Mouse (Mus musculus): ENCODE measurements around the gene Ralgapa2.

Ralgapa2 gene

GRCm38 (mm10) chr2:146425235-146425634, 86.9 kb downstream of the Ralgapa2 start:
- DNase-seq = no peak

GRCm38 (mm10) chr2:146423710-146424301, 88.3 kb downstream of the Ralgapa2 start:
- no peak for DNase-seq

GRCm38 (mm10) chr2:146423032-146423691, 89.0 kb downstream of the Ralgapa2 start:
- no peak for DNase-seq

GRCm38 (mm10) chr2:146416283-146416682, 95.9 kb downstream of the Ralgapa2 start:
- no peak for DNase-seq

GRCm38 (mm10) chr2:146414484-146415291, 97.5 kb downstream of the Ralgapa2 start:
- peak; percentile 84 for DNase-seq

GRCm38 (mm10) chr2:146412733-146413132, 99.4 kb downstream of the Ralgapa2 start:
- DNase-seq = no peak

GRCm38 (mm10) chr2:146411904-146412303, 100.2 kb downstream of the Ralgapa2 start:
- no peak for DNase-seq

GRCm38 (mm10) chr2:146407078-146407477, 105.1 kb downstream of the Ralgapa2 start:
- no peak for DNase-seq

GRCm38 (mm10) chr2:146401588-146401987, 110.6 kb downstream of the Ralgapa2 start:
- no peak for DNase-seq

GRCm38 (mm10) chr2:146400738-146401137, 111.4 kb downstream of the Ralgapa2 start:
- no peak for DNase-seq

- no peak for DNase-seq
Observed at GRCm38 (mm10) chr2:146398211-146398865, 113.8 kb downstream of the Ralgapa2 start.

- DNase-seq = no peak
Observed at GRCm38 (mm10) chr2:146387211-146387610, 124.9 kb downstream of the Ralgapa2 start.

- DNase-seq = no peak
Observed at GRCm38 (mm10) chr2:146384582-146384981, 127.6 kb downstream of the Ralgapa2 start.

- no peak for DNase-seq
Observed at GRCm38 (mm10) chr2:146376293-146376692, 135.9 kb downstream of the Ralgapa2 start.

- no peak for DNase-seq
Observed at GRCm38 (mm10) chr2:146366098-146366497, 146.0 kb downstream of the Ralgapa2 start.

GRCm38 (mm10) chr2:146365368-146365983, 146.7 kb downstream of the Ralgapa2 start:
- DNase-seq = no peak

- no peak for DNase-seq
Observed at GRCm38 (mm10) chr2:146363483-146363882, 148.7 kb downstream of the Ralgapa2 start.

- DNase-seq = no peak
Observed at GRCm38 (mm10) chr2:146362932-146363331, 149.2 kb downstream of the Ralgapa2 start.

- no peak for DNase-seq
Observed at GRCm38 (mm10) chr2:146361969-146362368, 150.2 kb downstream of the Ralgapa2 start.

GRCm38 (mm10) chr2:146361076-146361475, 151.1 kb downstream of the Ralgapa2 start:
- no peak for DNase-seq

GRCm38 (mm10) chr2:146359676-146360075, 152.5 kb downstream of the Ralgapa2 start:
- DNase-seq = no peak

GRCm38 (mm10) chr2:146356524-146356923, 155.6 kb downstream of the Ralgapa2 start:
- no peak for DNase-seq

- DNase-seq = no peak
Observed at GRCm38 (mm10) chr2:146350230-146350629, 161.9 kb downstream of the Ralgapa2 start.
